ENCODE assay signal across 11 mouse cellular contexts in genomic region chr12:56535411-56536173, GRCm38 (mm10). TPM values are rescaled to one million over a fixed set of nuclear protein-coding genes. Genes with fewer than 3 reads are reported as not detected.
DNase-seq lines count a peak whose midpoint lies in the region; ATAC-seq and TF ChIP-seq lines count a peak whose summit lies in the region.
"Had no signal": no experiment of that assay in that cellular context is flagged by ENCODE, and none has a peak within 500 bp of the region (broad histone marks: within the 10 kb centered on the region; RNA-seq: fewer than 3 reads in every experiment).

No protein-coding gene starts in this region.

- intact Hi-C loops in heart, postnatal 25 days (cut with DNase I), result no loop called here

- H3K9ac ChIP-seq in heart, embryonic 13.5 days, result no peak overlapping the region; the same call in 1 of the 2 replicates
- no peak overlapping the region for H3K9ac ChIP-seq in ES-E14 (ENCODE audit: insufficient read depth, low read depth, low read length, poor library complexity, severe bottlenecking)
- peak overlapping the region; percentile 32; the same call in 1 of the 2 replicates for H3K9ac ChIP-seq in forebrain, embryonic 15.5 days (replicated peaks)
- H3K9ac ChIP-seq: liver, embryonic 15.5 days had no signal

- ATAC-seq in heart, embryonic 13.5 days (ENCODE audit: extremely low read depth, insufficient number of reproducible peaks, low FRiP score, low TSS enrichment), result no peak
- ATAC-seq in forebrain, embryonic 15.5 days (replicated peaks), result peak; percentile 17

- TF ChIP-seq CTCF in kidney, adult 2 months (conservative IDR thresholded peaks at IDR 0.05; ENCODE audit: insufficient read depth, insufficient read length, low read depth, low read length), result no peak

- H3K9me3 ChIP-seq in heart, embryonic 13.5 days, result no peaks in the 10 kb centered on the region
- no peaks in the 10 kb centered on the region for H3K9me3 ChIP-seq in ES-E14 (ENCODE audit: control insufficient read depth, insufficient read depth, low read depth, low read length)
- no peaks in the 10 kb centered on the region for H3K9me3 ChIP-seq in forebrain, embryonic 15.5 days
- H3K9me3 ChIP-seq: liver, embryonic 15.5 days had no signal

- H3K4me1 ChIP-seq in heart, embryonic 13.5 days, result peaks cover 30% of the 10 kb centered on the region
- 0 out of 4 replicates have a peak, but pooled peaks cover 0 to 1% of the 10 kb centered on the region in 2 experiments for H3K4me1 ChIP-seq in ES-E14 (ENCODE audit: control insufficient read depth in 2 of 2, insufficient read depth in 2 of 2, low read length in 2 of 2, poor library complexity in 1 of 2)
- H3K4me1 ChIP-seq in forebrain, embryonic 15.5 days, result peaks cover 27% of the 10 kb centered on the region
- H3K4me1 ChIP-seq in kidney, adult 2 months (ENCODE audit: control insufficient read depth, insufficient read depth, low read length), result no peaks in the 10 kb centered on the region
- H3K4me1 ChIP-seq: liver, embryonic 15.5 days had no signal

- TF ChIP-seq POLR2A in kidney, adult 2 months (IDR thresholded peaks at IDR 0.05; ENCODE audit: low read depth, low read length), result no peak

- no peaks in the 10 kb centered on the region for H3K36me3 ChIP-seq in heart, embryonic 13.5 days
- no peaks in the 10 kb centered on the region for H3K36me3 ChIP-seq in ES-E14 (ENCODE audit: control insufficient read depth, insufficient read depth, low read length, poor library complexity, severe bottlenecking)
- H3K36me3 ChIP-seq in forebrain, embryonic 15.5 days, result no peaks in the 10 kb centered on the region
- no peaks in the 10 kb centered on the region for H3K36me3 ChIP-seq in kidney, adult 2 months (ENCODE audit: control insufficient read depth, insufficient read depth, low read length)
- H3K36me3 ChIP-seq: liver, embryonic 15.5 days had no signal

- peak overlapping the region; percentile 69 for H3K4me2 ChIP-seq in heart, embryonic 13.5 days
- H3K4me2 ChIP-seq in forebrain, embryonic 15.5 days (replicated peaks), result peak overlapping the region; percentile 38

- under 1% methylated on average over 36 of the region's 36 CpGs for WGBS in heart, embryonic 13.5 days
- under 1% methylated on average over 29 of the region's 36 CpGs for WGBS in forebrain, embryonic 15.5 days
- 3% methylated on average over 36 of the region's 36 CpGs for WGBS in kidney, adult 2 months

- H3K27me3 ChIP-seq in heart, embryonic 13.5 days (replicated peaks), result peaks cover 97% of the 10 kb centered on the region
- H3K27me3 ChIP-seq in forebrain, embryonic 15.5 days, result peaks cover 82% of the 10 kb centered on the region
- H3K27me3 ChIP-seq in kidney, adult 2 months (replicated peaks; ENCODE audit: control insufficient read depth, insufficient read depth, low read length), result peaks cover 13% of the 10 kb centered on the region

- H3K27ac ChIP-seq in heart, embryonic 13.5 days (replicated peaks), result no peak overlapping the region
- H3K27ac ChIP-seq in ES-E14 (ENCODE audit: insufficient read depth, low read depth, low read length, poor library complexity, severe bottlenecking), result no peak overlapping the region
- H3K27ac ChIP-seq in forebrain, embryonic 15.5 days (replicated peaks), result peak overlapping the region; percentile 75
- H3K27ac ChIP-seq in kidney, adult 2 months (ENCODE audit: insufficient read depth, low read depth, low read length), result no peak overlapping the region
- H3K27ac ChIP-seq: liver, embryonic 15.5 days had no signal

- no peak for DNase-seq in heart, postnatal 25 days (ENCODE audit: low spot score)
- no peak for DNase-seq in ES-E14 (ENCODE audit: low read depth, low spot score)
- DNase-seq in lung, postnatal 10 days, result peak; percentile 69
- no peak for DNase-seq in cerebellum, adult 8-10 months
- DNase-seq in ovary, postnatal 36 days (ENCODE audit: low spot score), result no peak
- DNase-seq in kidney, adult 2 months, result no peak
- DNase-seq: kidney, postnatal 25 days had no signal

- in situ Hi-C loops in ES-E14 (cut with MboI; ENCODE audit: low sequenced_read_pairs in 2 of 2, unreplicated experiment in 2 of 2), result loop anchor here (5.0 to 25.0 kb wide), 6 partner anchors 77 to 1007 kb away; partner anchors contain the start of genes Nkx2-9 (in 2 of the 2), Pax9 (in 1 of the 2) and Slc25a21 (in 1 of the 2)

- H3K4me3 ChIP-seq in heart, embryonic 13.5 days, result peak overlapping the region; percentile 44
- H3K4me3 ChIP-seq in ES-E14 (ENCODE audit: insufficient read depth in 1 of 2, low read depth in 1 of 2, low read length in 2 of 2, poor library complexity in 1 of 2, severe bottlenecking in 1 of 2), result peak overlapping the region; percentile 27 to 40; a peak in 2 of 4 replicates
- peak overlapping the region; percentile 35 for H3K4me3 ChIP-seq in forebrain, embryonic 15.5 days
- H3K4me3 ChIP-seq in kidney, adult 2 months (ENCODE audit: insufficient read depth, low read depth, low read length), result no peak overlapping the region

TF ChIP-seq in ES-E14, 5 proteins besides CTCF, POLR2A, EP300 and RAD21:
- TF ChIP-seq ZC3H11A (IDR thresholded peaks at IDR 0.05; ENCODE audit: borderline replicate concordance, low read depth, low read length) (no peak), CHD2 (IDR thresholded peaks at IDR 0.05; ENCODE audit: low read depth, low read length) (no peak), MAFK (IDR thresholded peaks at IDR 0.05; ENCODE audit: insufficient read depth, low read depth, low read length) (no peak), ZNF384 (IDR thresholded peaks at IDR 0.05; ENCODE audit: low read depth, low read length) (no peak), HCFC1 (IDR thresholded peaks at IDR 0.05; ENCODE audit: borderline replicate concordance, insufficient read depth, low read length) (no peak)

RNA-seq across cellular contexts. Expression of gene Nkx2-1, which starts 1.1 kb away (rescaled TPM):
- polyA plus RNA-seq in heart, embryonic 13.5 days (2015; fragmentation: Nextera tagmentation; extraction: Ambion mirVana), result 1.6 and 2.8 TPM in 2 replicates
- under 1 TPM in 1 of 2 experiments, not detected in 1; 0.11 TPM for total RNA-seq in heart, postnatal 25 days (2021)
- not detected in 2 replicates for total RNA-seq in ES-E14 (2012; rRNA removed)
- polyA plus RNA-seq in forebrain, embryonic 15.5 days (2015; fragmentation: Nextera tagmentation; extraction: Ambion mirVana), result 8.2 and 11.0 TPM in 2 replicates
- not detected in 2 replicates for polyA plus RNA-seq in kidney, adult 2 months (2012; rRNA removed)
- total RNA-seq: adrenal gland, postnatal 36 days had no signal
- polyA plus RNA-seq: liver, embryonic 15.5 days had no signal
